Mouse (Mus musculus) B cell, adult (primary cell): Measurements from ENCODE around the gene Dgat2l6. TPM values are rescaled to one million over a fixed set of nuclear protein-coding genes. Genes with fewer than 3 reads are reported as not detected.

Experiments used
- total RNA-seq: library from RNA; stranded (reverse); gene quantifications from 4 replicates; pipeline ENCODE4 v1.2.4, GENCODE M21; 2023; ENCODE audit not compliant: inconsistent age

Dgat2l6 gene
- total RNA-seq: not detected in 4 replicates

DNA sequence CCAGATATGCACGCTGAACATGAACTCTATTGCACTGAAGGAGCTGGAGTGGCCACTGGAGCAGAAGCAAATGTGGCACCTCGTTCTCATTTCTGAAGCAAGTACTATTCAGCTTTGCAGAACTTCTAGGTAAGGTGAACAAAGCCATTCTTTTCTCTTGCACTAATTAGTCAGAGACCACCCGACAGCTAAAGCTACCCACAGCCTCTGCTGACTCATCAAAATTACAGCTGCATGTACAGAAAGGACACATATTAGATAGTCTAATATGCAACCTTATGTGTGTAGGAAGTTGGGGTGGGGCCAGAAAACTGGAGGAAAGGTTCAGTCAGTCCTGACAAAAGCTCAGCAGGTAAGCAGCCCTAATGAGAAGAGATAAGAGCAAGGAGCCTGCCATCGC is at the start of gene Dgat2l6:
TSS of gene Dgat2l6 (plus strand) at position 368 of the 400 bp plus-strand sequence.

GRCm38 (mm10) chrX:100494068-100494978 is 30.3 kb upstream of the Dgat2l6 start, which contains the start of gene Igbp1:
TSS of gene Igbp1 (plus strand) at chrX:100494291.

DNA sequence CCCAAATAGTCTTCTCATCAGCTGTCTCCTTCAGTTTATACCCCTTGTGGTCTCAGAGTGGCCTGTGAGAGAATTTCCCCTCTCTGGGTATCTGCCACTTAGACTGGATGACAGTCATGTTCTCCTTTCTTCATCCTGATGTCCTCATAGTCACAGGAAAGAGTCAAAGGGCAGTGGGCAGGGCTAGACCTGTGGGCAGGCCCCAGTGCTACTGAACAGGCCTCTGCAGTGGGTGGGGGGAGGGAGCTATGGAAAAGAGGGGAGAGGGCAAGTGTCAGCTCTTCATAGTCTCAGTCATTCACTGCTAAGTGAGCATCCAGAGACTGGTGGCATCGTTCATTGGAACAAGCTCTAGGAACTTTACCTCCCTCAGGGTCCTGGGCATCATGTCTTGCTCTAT is 47.3 kb downstream of the Dgat2l6 start, which contains the start of gene Awat1:
TSS of gene Awat1 (plus strand) at position 301 of the 400 bp plus-strand sequence.

GRCm38 (mm10) chrX:100594791-100595190 is 70.2 kb downstream of the Dgat2l6 start, which contains the start of gene P2ry4:
TSS of gene P2ry4 (minus strand) at chrX:100594869.

Other genes starting within 250 kb of the Dgat2l6 start
- gene Otud6a, start 95.8 kb upstream of the Dgat2l6 start, total RNA-seq: not detected in 4 replicates
- gene Awat2, start 82.1 kb upstream of the Dgat2l6 start, total RNA-seq: 0.32 to 0.94 TPM (median 0.52 TPM) in 4 replicates
- gene Igbp1, start 30.5 kb upstream of the Dgat2l6 start, total RNA-seq: 52.5 to 59.3 TPM (median 57.1 TPM) in 4 replicates
- not detected in 4 replicates for gene Awat1, start 47.4 kb downstream of the Dgat2l6 start, total RNA-seq
- gene P2ry4, start 70.0 kb downstream of the Dgat2l6 start, total RNA-seq: not detected in 4 replicates
- gene Arr3, start 80.7 kb downstream of the Dgat2l6 start, total RNA-seq: not detected in 4 replicates
- 1.2 to 2.1 TPM (median 1.5 TPM) in 4 replicates for gene Kif4, start 100.9 kb downstream of the Dgat2l6 start, total RNA-seq
- 16.7 to 20.2 TPM (median 17.9 TPM) in 4 replicates for gene Pdzd11, start 101.7 kb downstream of the Dgat2l6 start, total RNA-seq
- gene Gdpd2, start 205.0 kb downstream of the Dgat2l6 start, total RNA-seq: not detected in 4 replicates
- 5.5 to 7.5 TPM (median 6.5 TPM) in 4 replicates for gene Dlg3, start 242.9 kb downstream of the Dgat2l6 start, total RNA-seq